Mouse (Mus musculus) adrenal gland, postnatal 25 days (tissue): ENCODE data around the gene Dgki. TPM values are rescaled to one million over a fixed set of nuclear protein-coding genes. Genes with fewer than 3 reads are reported as not detected.
A peak's percentile ranks its signal among the peaks of the same experiment; 100 is the strongest.

ENCODE experiments used
- DNase-seq: peaks from one replicate; pipeline ENCODE4 v3.0.0; 2021; ENCODE audit warnings: mixed read lengths
- total RNA-seq: library from RNA; stranded (reverse); gene quantifications from 2 replicates; pipeline ENCODE4 v1.2.3, GENCODE M21; 2021

Dgki gene
- total RNA-seq, 1 experiment from 2014 or later, result 2.8 TPM

DNA sequence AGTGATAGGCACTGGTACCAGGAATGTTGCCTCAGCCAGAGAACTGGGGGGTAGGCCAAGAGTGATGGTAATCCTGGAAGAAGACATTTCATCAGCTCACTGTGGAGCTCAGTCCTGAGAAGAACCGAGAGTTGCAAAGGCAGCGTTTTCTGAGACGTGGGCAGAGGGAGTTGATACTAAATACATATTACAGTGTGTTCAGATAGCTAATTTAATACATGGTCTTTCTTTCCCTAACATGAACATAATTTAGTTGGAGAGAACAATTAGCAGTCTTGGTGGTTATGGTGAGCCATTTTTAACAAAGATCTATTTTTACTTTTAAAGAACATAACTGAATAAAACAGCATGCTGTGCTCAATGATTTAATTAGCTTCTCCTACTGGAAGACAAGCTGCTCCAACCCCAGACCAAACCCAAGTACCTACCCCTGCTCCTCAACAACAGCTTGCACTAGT is 456.9 kb downstream of the Dgki start:
- no peak for DNase-seq

DNA sequence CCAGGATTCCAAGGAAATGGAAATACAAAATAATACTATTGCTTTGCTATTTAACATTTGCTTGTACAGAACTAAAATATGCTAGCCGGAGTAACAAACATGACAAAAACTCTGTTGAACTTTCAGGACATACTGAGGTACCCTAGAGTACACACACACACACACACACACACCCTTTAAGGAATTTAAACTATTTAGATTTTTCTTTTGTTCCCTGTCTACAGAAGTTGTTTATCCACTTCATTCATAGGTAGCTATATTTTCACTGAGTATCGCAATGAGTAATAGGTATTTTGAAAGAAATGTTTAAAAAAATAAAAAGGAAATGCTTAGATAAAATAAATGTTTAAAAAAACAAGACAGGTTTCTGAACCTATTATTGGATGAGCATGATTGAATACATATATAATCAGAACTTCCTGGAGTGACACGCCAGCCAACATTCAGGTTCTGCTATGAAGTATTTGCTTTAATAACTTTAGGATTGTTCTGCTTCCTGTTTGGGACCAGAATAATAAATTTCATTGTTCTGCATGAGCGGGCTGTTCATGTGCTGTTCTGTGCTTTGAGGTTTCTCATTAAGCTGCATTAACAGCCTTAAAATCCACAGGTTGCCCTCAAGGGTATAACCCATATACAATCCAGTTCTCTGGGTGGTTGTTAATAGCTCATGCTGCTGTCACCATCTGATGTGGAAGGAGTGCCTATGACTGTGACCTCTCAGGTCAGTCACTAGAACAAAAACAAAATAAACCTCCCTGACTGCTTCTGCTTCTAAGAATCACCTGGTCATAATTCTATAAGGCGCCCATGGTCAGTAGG is 457.7 kb downstream of the Dgki start:
- DNase-seq, result no peak

DNA sequence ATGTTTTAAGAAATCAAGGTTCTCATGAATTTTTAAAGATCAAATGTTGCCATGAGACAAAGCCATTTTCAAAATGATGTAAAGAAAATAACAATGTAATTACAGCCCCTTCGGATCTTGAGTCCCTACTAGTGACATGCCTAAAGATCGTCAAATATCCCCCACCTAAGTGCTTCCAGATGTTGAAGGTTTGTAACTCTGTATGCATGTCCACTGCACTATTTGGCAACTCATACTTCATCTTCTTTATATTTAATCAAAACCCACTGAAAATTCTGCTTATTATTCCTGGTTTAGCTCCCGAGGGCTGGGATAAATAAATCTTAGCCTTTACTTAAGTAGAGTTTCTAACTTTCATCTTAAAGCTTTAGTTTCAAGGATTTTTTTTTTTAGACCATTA is 458.3 kb downstream of the Dgki start:
- DNase-seq, result no peak

DNA sequence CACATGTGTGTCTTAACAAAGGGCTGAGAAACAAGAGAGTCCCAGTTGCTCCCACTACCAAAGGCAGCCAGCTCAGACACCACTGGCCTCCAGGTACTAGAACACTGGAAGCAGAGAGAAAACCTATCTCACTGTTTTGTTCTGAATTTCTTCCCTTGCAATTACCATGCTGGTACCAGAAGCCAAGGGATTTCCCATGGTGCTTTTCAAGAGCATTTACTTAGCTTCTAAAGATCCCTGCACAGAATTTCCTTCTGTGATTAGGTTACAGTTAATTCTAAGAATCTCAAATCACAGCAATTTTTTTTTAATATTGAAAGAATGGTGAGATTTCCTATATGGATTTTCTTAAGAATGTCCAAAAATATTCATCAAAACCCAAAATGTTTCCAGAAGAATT is 458.8 kb downstream of the Dgki start:
- no peak for DNase-seq

DNA sequence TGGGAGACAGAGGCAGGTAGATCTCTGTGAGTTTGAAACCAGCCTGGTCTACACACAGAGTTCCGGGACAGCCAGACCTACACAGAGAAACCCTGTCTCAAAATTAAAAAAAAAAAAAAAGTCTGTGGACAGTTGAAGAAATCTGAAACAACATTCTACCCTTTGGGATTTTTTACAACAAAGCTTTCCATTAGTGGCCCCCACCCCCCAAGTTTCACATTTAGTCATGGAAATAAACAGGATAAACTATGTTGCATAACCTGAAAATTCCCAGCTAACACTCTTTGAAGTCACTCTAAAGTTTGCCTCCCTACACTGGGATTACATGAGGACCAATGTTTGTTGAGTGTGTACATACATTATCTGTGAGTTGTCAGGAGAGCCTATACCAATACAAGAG is 461.2 kb downstream of the Dgki start:
- no peak for DNase-seq

DNA sequence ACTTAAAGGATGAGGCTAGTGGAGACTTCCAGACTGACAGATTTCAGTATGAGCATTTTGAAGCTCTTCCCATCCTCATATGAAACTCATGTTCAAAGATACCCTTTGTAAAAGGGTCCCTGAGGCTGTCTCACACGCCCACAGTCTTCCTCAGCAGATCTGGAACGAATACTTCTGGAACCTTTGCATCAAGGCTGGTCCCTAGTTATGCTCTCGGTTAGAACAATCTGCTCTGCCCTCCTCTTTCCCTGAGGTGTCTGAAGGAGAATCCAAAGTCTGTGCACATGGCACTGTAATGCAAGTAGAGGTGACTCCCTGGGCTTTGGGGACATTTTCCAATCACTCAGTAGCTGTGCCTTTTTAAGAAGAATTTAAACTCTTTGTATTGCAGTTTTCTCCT is 464.6 kb downstream of the Dgki start:
- no peak for DNase-seq

DNA sequence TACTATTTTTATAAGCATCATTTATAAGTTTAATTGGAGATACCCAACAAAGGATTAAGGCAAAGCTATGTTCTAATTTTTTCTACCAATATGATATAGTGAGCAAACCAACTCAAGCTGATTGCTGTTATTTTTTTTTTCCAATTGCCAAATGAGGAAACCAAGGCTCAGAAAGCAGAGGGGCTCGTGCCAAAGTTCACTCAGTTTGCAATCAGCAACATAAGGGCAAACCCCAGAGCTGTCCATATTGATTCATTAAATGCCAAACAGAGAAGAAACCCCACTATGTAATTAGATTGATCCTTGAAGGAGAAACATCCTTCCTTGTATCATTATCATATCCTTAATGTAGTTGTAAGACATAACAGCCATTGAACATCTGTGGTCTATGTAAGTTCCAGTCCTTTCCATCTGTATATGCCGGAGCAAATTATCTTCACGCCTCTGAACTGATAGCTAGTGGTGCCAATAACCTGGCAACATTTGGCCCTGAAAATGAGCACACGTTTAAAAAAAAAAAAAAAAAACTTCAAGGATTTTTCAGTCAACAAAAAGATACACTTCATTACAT is 465.2 kb downstream of the Dgki start:
- no peak for DNase-seq

DNA sequence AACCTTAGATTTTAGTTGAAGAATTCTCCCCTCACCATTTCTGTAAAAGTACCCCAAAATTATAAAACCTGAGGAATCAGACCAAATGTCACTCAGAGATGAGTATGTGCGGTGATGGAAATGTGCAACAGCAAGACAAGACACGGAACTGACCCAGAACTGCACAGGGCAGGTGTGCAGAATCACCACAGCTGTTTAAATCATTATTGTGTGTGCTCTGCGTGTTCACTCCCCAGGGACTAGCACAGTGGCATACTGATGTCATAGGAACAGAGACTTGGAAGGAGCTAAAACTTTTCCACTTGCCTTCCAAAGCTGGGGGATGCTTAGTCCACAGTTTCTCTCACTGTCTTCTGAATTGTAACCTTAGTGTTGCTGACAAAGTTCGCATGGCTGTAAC is 467.3 kb downstream of the Dgki start:
- no peak for DNase-seq

DNA sequence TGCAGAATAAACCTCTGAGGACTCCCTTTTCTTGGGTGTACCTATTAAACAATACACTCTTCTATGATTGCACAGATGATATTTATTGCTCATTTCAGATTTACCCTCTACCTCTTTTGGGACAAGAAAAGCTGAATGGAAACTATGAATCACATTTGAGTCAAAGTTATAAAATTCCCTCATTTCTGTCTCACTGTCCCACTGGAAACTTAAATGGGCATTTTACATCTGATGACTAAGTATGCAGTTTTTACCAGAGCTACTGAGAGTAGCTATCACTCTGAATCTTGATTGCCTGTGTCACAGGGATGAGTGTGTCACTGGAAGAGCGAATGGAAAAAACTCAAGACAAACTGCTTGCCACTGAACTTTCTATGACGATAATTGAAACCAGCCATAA is 467.8 kb downstream of the Dgki start:
- no peak for DNase-seq

DNA sequence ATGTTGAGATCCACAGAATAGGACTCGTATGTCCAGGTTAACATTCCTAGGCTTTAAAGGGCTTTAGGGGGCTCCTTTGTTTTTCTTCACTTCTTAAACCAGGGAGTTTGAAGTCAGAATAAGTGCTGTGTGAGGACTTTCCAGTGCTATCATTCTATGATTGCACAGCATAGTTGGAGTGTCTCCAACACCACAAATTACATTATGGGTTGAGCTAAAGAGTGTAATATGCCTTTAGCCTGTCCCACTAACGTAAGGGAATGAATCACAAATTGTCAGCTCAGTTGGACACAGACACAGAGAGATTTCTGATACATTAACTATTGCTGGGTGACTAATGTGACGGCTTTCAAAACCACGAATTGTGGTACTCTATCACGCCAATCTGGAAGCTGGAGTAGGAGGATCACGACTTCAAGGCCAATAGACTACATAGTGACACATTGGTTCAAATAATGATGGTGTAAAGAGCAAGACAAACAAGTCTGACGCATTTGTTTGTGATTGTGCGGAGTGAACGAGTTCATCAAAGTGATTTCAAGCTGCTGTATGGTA is 469.5 kb downstream of the Dgki start:
- DNase-seq, result no peak

DNA sequence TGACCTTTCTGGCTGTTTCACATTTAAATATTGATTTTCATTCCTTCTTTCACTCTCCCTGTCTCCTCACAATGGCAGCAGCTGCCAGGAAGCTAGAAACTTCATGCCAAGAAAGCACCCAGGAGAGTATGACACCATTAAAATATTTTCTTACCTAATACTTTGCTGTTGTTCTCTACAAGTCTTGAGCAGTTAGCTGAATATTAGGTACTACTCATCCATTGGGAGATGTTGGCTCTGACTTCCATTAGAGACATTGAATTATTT is 480.3 kb downstream of the Dgki start:
- no peak for DNase-seq

DNA sequence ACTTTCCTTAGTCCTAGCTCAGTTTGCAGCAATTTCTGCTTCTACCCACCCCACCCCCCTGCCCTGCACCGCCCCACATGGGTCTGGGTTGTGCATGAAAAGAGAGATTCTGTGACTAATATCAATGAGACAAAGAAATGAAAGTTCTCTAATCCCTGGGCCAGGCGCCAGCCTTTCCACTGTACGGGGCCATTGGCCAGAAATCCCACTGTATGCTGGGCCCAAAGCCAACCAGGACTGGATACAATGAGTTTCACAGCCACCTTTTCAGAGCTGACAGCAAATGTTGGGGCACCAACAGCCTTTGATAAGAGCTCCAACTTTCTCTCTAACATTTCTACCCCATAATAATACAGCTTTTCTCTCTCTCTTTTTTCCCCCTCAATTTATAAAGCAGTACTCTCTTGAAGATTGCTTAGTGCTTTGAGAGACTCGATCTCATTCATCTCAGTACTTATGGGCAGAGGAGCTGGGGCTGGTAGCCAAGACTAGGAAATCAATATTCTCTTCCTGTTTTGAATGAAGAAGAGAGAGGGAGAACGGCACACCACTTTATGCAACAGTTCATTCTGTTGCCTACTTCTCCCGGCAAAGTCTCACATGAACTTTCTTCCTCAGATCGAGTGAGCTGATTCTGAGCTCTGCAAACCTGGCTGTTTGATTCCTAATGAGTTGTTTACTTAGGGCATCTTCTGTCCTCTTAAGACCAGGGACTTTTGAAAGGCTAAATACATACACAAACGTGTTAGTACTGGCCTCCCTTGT is 480.8 kb downstream of the Dgki start:
- DNase-seq, result peak; percentile 80

DNA sequence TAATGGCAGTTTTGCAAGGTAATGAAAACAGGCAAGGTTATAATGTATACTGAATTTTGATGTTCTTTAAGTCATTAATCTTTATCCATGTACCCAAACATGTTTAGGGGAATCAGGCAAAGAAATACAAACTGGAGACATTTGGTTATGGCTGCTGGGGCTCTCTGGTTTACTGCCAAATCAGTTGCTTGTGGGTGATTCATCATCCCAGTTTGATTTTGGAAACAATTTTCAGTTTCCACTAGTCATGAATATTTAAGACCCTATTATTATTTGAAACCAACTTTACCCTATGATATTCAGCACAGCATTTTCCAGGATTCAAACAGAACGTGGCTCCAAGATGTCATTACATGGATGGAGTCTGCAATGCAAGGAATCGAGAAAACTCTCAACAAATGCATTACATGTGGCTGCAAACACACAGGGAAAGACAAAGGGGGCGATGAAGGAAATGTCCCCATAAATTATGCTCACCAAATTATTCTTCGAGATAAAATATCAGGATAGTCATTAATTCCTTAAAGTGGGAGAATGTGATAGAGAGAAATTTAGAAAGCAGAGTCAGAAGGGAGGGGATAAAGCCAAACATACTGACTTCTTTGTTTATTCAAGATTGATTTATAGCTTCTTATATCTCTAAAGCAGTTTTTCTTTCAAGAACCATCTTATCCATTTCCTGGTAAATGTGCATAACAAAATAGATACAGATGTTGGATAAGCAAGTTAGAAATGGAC is 481.5 kb downstream of the Dgki start:
- DNase-seq, result no peak

DNA sequence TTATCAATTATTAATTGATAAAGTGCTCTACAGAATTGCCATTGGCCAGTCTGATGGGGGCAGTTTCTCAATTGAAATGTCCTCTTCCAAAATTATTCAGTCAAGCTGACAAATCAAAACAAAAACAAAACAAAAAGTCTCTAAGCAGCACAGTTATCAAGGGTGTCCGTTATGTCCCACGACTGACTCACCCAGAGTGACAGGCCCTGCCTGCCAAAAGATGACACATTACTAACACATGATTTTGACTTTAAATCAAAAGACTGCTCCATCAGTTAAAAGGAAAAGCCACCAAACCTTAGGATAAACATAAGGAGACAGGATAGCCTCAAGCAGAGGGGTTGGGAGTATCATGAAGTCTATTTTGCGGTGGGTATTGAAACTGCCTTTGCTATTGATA is 483.3 kb downstream of the Dgki start:
- peak; percentile 20 for DNase-seq

DNA sequence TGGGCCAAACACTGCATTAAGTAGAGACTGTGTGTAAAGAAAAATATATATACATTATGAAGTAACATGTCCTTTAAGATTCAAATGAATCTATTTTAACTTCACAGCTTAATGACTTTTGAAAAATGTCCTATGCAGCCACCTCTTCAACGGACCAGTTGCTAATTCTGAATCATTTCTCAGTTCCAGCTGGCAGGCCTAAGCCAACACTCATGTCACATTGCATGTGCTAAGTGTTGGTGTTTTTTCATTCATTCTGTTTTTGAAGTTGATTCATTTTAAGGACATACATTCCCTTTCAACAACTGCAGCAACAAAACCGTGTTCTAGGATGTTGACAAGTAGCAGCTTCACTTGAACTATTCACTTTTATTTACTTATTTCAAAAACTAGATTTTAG is 484.0 kb downstream of the Dgki start:
- no peak for DNase-seq

DNA sequence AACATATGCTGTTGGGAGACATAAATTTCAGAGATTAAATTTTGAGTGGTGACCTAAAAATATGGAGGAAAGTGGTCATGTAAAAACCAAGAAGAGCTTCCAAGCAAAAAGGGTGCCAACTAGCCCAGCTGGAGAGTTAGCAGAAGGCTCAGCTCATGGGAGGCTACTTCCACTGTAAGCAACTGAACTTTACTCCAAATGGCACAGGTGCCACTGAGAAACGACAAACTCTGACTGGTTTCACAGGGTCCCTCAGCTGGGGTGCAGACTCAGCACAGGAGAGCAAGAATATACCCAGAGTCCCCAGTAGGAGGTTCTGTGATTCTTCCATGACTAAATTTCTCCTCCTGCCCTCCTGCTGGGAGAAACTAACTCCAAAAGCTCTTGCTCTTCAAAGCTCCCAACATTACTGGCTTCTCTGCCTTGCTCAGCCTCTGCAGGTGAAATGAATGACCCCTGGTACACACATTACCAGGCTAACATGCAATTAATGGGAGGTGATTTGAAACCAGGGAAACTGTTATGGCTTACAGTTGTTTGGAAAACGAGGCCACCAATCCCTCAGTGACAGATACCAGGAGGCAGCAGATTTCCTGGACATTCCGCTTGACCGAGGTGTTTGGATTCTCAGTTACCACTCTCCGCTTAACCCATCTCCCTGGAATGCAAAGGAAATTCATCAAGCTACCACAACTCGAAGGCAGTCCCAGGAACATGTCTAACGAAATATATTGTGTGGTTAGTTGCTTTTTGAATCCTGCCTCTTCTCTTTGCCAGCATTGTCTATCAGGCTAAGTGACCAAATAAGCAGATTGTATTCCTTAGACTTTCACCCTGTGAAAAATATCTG is 487.1 kb downstream of the Dgki start:
- no peak for DNase-seq

DNA sequence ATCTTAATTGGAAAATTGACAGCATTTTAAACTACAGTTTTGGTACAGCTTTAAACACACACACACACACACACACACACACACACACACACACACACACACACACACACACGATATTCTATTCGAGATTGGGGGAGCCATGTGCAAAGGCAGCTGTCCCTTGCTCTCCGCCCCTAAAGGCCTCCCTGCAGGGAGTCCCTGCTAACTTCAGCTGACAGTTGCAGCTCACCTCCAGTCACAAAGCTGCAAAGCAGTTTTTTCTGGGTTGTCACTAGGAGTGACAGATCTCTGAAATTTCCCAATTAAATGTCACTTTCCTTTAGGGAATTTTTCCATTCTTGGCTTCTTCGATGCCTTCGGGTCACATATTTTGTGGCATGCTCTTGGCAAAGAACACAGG is 489.5 kb downstream of the Dgki start:
- no peak for DNase-seq

DNA sequence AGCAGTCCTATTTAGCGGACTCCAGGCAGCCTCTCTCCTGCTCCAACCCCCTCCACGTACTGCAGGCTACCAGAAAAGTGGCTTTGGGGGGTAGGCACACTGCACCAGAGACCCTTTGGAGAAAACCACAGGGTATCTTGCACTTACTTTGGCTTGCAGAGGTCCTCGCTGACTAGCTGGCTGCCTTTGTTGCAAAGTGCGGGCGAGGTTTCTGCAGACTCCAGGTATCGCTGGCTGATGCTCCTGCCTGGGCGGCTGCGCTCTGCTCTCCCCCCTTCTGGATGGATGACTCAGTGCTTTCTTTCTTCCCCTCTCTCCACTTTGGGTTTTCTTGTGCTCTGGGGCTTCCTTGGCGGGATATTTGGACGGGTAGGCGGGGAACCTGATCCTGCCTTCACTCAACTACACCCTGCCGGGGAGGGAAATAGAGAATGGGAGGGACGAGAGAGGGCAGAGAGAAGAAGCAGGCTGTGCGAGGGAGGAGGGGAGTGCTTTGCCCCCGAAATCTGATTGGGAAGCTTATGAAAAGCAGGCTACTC is 490.2 kb downstream of the Dgki start, which contains the start of gene Ptn:
Ptn (minus strand) TSS at position 474 of the 539 bp plus-strand sequence.
- DNase-seq, result peak; percentile 28

DNA sequence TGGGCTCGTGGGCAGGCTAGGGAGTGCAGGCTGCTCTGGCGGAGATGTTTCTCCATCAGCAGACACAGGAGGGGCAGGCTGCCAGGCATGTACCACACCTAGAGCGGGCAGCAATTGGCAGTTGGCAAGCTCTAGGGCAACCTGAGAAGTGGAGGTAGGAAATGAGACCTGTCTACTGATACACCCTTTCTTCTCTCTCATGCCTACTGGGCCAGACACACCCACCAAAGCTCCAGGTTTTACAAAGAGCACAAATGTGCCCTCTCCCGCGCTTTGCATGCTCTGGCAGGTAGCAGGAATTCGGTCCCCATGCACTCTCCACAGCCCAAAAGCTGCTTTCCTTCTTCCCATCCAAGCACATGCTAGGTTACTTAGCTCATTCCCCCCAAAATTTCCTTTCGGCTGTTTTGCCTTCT is 490.7 kb downstream of the Dgki start:
- DNase-seq, result peak; percentile 32

DNA sequence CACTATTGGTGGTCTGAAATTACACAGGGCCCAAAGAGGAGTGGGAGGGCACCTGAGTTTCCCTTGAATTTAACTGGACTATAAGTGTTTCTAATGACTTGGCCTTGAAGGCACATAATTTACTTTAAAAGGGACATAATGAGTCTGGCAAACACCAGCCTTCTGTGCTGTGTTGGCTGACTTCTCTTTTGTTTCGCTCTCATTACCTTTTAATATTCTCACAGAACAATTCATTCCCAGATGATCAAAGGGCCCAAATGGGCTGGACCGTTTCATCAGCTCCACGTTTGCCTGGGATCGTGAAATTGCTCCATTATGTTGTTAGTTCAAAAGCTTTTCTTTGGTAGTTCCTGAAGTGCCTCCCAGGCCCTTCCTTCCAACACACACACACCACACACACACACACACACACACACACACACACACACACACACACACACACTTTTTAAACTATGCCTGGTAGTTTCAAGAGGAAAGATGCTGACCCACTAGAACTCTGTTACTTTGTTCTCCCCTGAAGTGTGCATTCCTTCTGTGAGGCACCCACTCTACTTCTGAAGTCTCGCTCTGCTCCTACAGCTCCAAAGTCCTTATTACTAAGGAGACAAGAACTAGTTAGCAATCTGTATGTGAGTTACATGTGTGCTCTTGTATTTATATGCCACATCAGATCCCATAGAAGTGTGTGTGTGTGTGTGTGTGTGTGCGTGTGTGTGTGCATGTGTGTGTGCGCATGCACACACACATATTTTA is 491.5 kb downstream of the Dgki start:
- DNase-seq, result no peak
